Mouse (Mus musculus) MEL (cell line): ENCODE results near the gene Rims3.

Experiments
- CHD1 ChIP-seq: IDR thresholded peaks from 2 replicates; pipeline ENCODE4 v1.6.1; 2012; ENCODE audit warnings: low read depth, mild to moderate bottlenecking, inconsistent platforms, low read length, improper control_type of control experiment
- CTCF ChIP-seq, 3 experiments: IDR thresholded peaks in 2 of 3; conservative IDR thresholded peaks in 1 of 3; 2 replicates each; pipeline ENCODE4 v1.5.1; 2011 to 2012; ENCODE audit warnings: low read length in 3 of 3, low read depth in 2 of 3, mild to moderate bottlenecking in 2 of 3, improper control_type of control experiment in 1 of 3, inconsistent platforms in 1 of 3, mixed read lengths in 1 of 3, moderate library complexity in 1 of 3; ENCODE audit not compliant: control insufficient read depth in 1 of 3, insufficient read depth in 1 of 3, poor library complexity in 1 of 3, severe bottlenecking in 1 of 3
- HCFC1 ChIP-seq: IDR thresholded peaks from 2 replicates; pipeline ENCODE4 v1.6.1; 2012; ENCODE audit warnings: low read depth, mild to moderate bottlenecking, inconsistent platforms, low read length, improper control_type of control experiment, moderate library complexity
- MEF2A ChIP-seq: IDR thresholded peaks from 2 replicates; pipeline ENCODE4 v1.6.1; 2014; ENCODE audit warnings: low read depth, mild to moderate bottlenecking, inconsistent platforms, low read length, improper control_type of control experiment; ENCODE audit not compliant: poor library complexity, insufficient replicate concordance, severe bottlenecking; ENCODE audit errors: extremely low read depth
- NRF1 ChIP-seq: IDR thresholded peaks from 2 replicates; pipeline ENCODE4 v1.6.1; 2014; ENCODE audit warnings: low read depth, mild to moderate bottlenecking, inconsistent platforms, low read length, improper control_type of control experiment, moderate library complexity; ENCODE audit not compliant: poor library complexity, insufficient read depth, severe bottlenecking
- POLR2A ChIP-seq, 2 experiments: IDR thresholded peaks; 2 replicates each; pipeline ENCODE4 v1.6.1; 2011 to 2012; ENCODE audit warnings: low read length in 2 of 2, mild to moderate bottlenecking in 2 of 2, control low read depth in 1 of 2, improper control_type of control experiment in 1 of 2, low read depth in 1 of 2, moderate library complexity in 1 of 2; ENCODE audit not compliant: control insufficient read depth in 1 of 2, insufficient read depth in 1 of 2, poor library complexity in 1 of 2
- TAL1 ChIP-seq: IDR thresholded peaks from 2 replicates; pipeline ENCODE4 v1.6.1; 2012; ENCODE audit warnings: mild to moderate bottlenecking, inconsistent platforms, low read length, moderate library complexity, mixed read lengths
- TCF12 ChIP-seq: IDR thresholded peaks from 2 replicates; pipeline ENCODE4 v1.6.1; 2014; ENCODE audit warnings: low read depth, mild to moderate bottlenecking, inconsistent platforms, low read length, improper control_type of control experiment, moderate library complexity
- USF1 ChIP-seq: IDR thresholded peaks from 2 replicates; pipeline ENCODE4 v1.6.1; 2014; ENCODE audit warnings: low read depth, mild to moderate bottlenecking, inconsistent platforms, low read length, improper control_type of control experiment, moderate library complexity
- ZMIZ1 ChIP-seq: IDR thresholded peaks from 2 replicates; pipeline ENCODE4 v1.6.1; 2012; ENCODE audit warnings: low read depth, mild to moderate bottlenecking, inconsistent platforms, low read length, improper control_type of control experiment, moderate library complexity
- ZNF384 ChIP-seq: IDR thresholded peaks from 2 replicates; pipeline ENCODE4 v1.6.1; 2012; ENCODE audit warnings: low read depth, mild to moderate bottlenecking, inconsistent platforms, low read length, improper control_type of control experiment

DNA sequence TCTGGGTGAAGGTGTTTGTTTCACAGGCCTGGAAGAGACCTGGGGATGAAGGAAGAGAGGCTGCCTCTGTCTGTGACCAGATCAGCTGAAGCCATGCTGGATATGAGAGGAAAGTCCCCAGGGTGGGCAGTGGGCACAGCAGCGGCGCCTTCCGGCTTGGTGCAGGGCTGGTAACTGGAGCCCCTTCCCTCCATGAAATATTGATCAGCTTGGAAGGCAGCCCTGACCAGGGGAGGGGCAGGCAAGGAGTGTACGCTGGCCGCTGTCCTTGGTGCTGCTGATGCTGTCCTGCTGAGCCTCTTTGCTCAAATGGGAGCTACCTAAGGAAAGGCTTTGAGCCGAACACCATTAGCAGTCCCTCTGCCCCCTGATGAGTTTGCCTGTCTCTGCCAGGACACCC, 11.6 kb downstream of the Rims3 start:
- TF ChIP-seq CTCF (IDR thresholded peaks at IDR 0.05 in 2 of 3, conservative IDR thresholded peaks at IDR 0.05 in 1 of 3; ENCODE audit: control insufficient read depth in 1 of 3, insufficient read depth in 1 of 3, low read depth in 2 of 3, low read length in 3 of 3, poor library complexity in 1 of 3, severe bottlenecking in 1 of 3) (no peak), POLR2A (IDR thresholded peaks at IDR 0.05; ENCODE audit: control insufficient read depth in 1 of 2, insufficient read depth in 1 of 2, low read depth in 1 of 2, low read length in 2 of 2, poor library complexity in 1 of 2) (no peak), USF1 (no peak), TCF12 (no peak), TAL1 (no peak), ZMIZ1 (no peak), HCFC1 (no peak), MEF2A (no peak), CHD1 (no peak), NRF1 (no peak), ZNF384 (no peak)
